Mouse (Mus musculus) E14TG2a.4 (cell line): ENCODE data around the gene Egflam.
A peak's percentile ranks its signal among the peaks of the same experiment; 100 is the strongest.

Experiments used
- H3K27me3 ChIP-seq: 2 replicates; pipeline ENCODE4 v1.6.1; 2014; ENCODE audit warnings: low read length, control low read depth; ENCODE audit not compliant: insufficient read depth
- H3K36me3 ChIP-seq: 2 replicates; pipeline ENCODE4 v1.6.1; 2014; ENCODE audit warnings: low read length, control low read depth; ENCODE audit not compliant: insufficient read depth
- H3K4me1 ChIP-seq: replicated peaks from 2 replicates; pipeline ENCODE4 v1.6.1; 2014; ENCODE audit warnings: low read depth, low read length, control low read depth
- H3K4me3 ChIP-seq: replicated peaks from 2 replicates; pipeline ENCODE4 v1.5.1; 2014; ENCODE audit warnings: mild to moderate bottlenecking, low read length
- H3K9me3 ChIP-seq: 2 replicates; pipeline ENCODE4 v1.6.1; 2014; ENCODE audit warnings: low read length, control low read depth
- CTCF ChIP-seq: conservative IDR thresholded peaks from 2 replicates; pipeline ENCODE4 v1.5.1; 2014; ENCODE audit warnings: low read length
- NANOG ChIP-seq: IDR thresholded peaks from 2 replicates; pipeline ENCODE4 v1.6.1; 2014; ENCODE audit warnings: borderline replicate concordance, low read length, mixed read lengths
- POU5F1 ChIP-seq: IDR thresholded peaks from 2 replicates; pipeline ENCODE4 v1.6.1; 2014; ENCODE audit warnings: low read length, borderline replicate concordance

Gene Egflam

GRCm38 (mm10) chr15:7191074-7191473 is 207.1 kb downstream of the Egflam start:
- no peaks in the 10 kb centered on the region for H3K27me3 ChIP-seq
- H3K36me3 ChIP-seq, result peaks cover 92% of the 10 kb centered on the region
- peaks cover 33% of the 10 kb centered on the region for H3K4me1 ChIP-seq
- no peaks in the 10 kb centered on the region for H3K9me3 ChIP-seq
- TF ChIP-seq POU5F1 (no peak), CTCF (no peak), NANOG (no peak)
- no peak overlapping the region for H3K4me3 ChIP-seq

- H3K9me3 ChIP-seq, result no peaks in the 10 kb centered on the region
- H3K27me3 ChIP-seq, result no peaks in the 10 kb centered on the region
- TF ChIP-seq CTCF, result no peak
- H3K36me3 ChIP-seq, result peaks cover 98% of the 10 kb centered on the region
- peaks cover 34% of the 10 kb centered on the region for H3K4me1 ChIP-seq
- H3K4me3 ChIP-seq, result no peak overlapping the region
Observed at GRCm38 (mm10) chr15:7189678-7190454, 208.3 kb downstream of the Egflam start.

- Histone ChIP-seq H3K27me3 (no peaks in the 10 kb centered on the region), H3K4me1 (peaks cover 20% of the 10 kb centered on the region), H3K36me3 (peaks cover 100% of the 10 kb centered on the region), H3K4me3 (no peak overlapping the region), H3K9me3 (no peaks in the 10 kb centered on the region)
- no peak for TF ChIP-seq POU5F1
- TF ChIP-seq NANOG, result no peak
- TF ChIP-seq CTCF, result no peak
Observed at GRCm38 (mm10) chr15:7187682-7188081, 210.5 kb downstream of the Egflam start.

GRCm38 (mm10) chr15:7180576-7180975 is 217.6 kb downstream of the Egflam start:
- Histone ChIP-seq H3K4me3 (no peak overlapping the region), H3K4me1 (peaks cover 41% of the 10 kb centered on the region), H3K36me3 (peaks cover 93% of the 10 kb centered on the region), H3K9me3 (no peaks in the 10 kb centered on the region), H3K27me3 (no peaks in the 10 kb centered on the region)
- TF ChIP-seq POU5F1, result no peak

GRCm38 (mm10) chr15:7173776-7174175 is 224.4 kb downstream of the Egflam start:
- H3K27me3 ChIP-seq, result no peaks in the 10 kb centered on the region
- TF ChIP-seq NANOG (no peak), POU5F1 (no peak), CTCF (no peak)
- H3K4me1 ChIP-seq, result peaks cover 25% of the 10 kb centered on the region
- peaks cover 97% of the 10 kb centered on the region for H3K36me3 ChIP-seq
- no peaks in the 10 kb centered on the region for H3K9me3 ChIP-seq
- H3K4me3 ChIP-seq, result no peak overlapping the region

GRCm38 (mm10) chr15:7173346-7173745 is 224.8 kb downstream of the Egflam start:
- H3K36me3 ChIP-seq, result peaks cover 97% of the 10 kb centered on the region
- TF ChIP-seq POU5F1, result no peak
- no peak for TF ChIP-seq CTCF
- TF ChIP-seq NANOG, result no peak

GRCm38 (mm10) chr15:7172875-7173274 is 225.3 kb downstream of the Egflam start:
- peaks cover 27% of the 10 kb centered on the region for H3K4me1 ChIP-seq
- no peaks in the 10 kb centered on the region for H3K9me3 ChIP-seq
- no peak overlapping the region for H3K4me3 ChIP-seq
- TF ChIP-seq CTCF, result no peak
- no peak for TF ChIP-seq POU5F1
- no peak for TF ChIP-seq NANOG
- H3K36me3 ChIP-seq, result peaks cover 97% of the 10 kb centered on the region
- no peaks in the 10 kb centered on the region for H3K27me3 ChIP-seq

More at GRCm38 (mm10) chr15:7173346-7173745, 224.8 kb downstream of the Egflam start:
- Histone ChIP-seq H3K27me3 (no peaks in the 10 kb centered on the region), H3K4me3 (no peak overlapping the region), H3K9me3 (no peaks in the 10 kb centered on the region), H3K4me1 (peaks cover 25% of the 10 kb centered on the region)

- Histone ChIP-seq H3K4me3 (0 out of 2 replicates have a peak overlapping the region, but pooled peaks have one; percentile 4), H3K27me3 (no peaks in the 10 kb centered on the region), H3K4me1 (peaks cover 65% of the 10 kb centered on the region), H3K9me3 (no peaks in the 10 kb centered on the region), H3K36me3 (peaks cover 97% of the 10 kb centered on the region)
- no peak for TF ChIP-seq POU5F1
- no peak for TF ChIP-seq CTCF
- no peak for TF ChIP-seq NANOG
Observed at GRCm38 (mm10) chr15:7167906-7168532, 230.2 kb downstream of the Egflam start.
